Mouse (Mus musculus): Measurements from ENCODE around the gene Camk2d. TPM values are rescaled to one million over a fixed set of nuclear protein-coding genes. Genes with fewer than 3 reads are reported as not detected.

Gene Camk2d
- total and polyA plus RNA-seq, 3 experiments, result 0.07 to 0.35 TPM; not detected in 1

DNA sequence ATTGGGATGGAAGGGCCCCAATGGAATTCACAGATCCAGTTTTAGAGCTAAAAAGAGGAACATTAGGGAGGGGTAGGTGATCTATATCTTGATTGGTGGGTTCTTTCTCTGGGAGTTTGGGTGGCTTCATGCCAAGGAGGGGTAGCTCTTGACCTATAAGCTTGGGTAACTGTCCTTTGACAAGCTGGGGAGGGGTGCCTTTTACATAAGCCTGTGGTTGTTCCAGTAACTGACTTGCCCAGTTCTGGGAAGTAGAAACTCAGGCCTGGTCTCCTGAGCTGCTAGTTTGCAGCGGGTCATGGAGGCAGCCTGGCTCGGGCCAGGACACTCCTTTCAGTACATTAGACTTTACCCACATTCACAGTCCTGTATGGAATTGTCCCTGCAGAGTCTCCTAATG is 26.4 kb downstream of the Camk2d start:
- Histone ChIP-seq H3K36me3 (ENCODE audit: control insufficient read depth in 1 of 2, insufficient read depth in 2 of 2, low read length in 2 of 2) (no peaks in the 10 kb centered on the region), H3K4me3 (ENCODE audit: control insufficient read depth in 1 of 2, insufficient read depth in 1 of 2, low read depth in 2 of 2, low read length in 2 of 2) (no peak overlapping the region), H3K27me3 (ENCODE audit: control insufficient read depth in 1 of 2, insufficient read depth in 2 of 2, low read length in 2 of 2) (no peaks in the 10 kb centered on the region), H3K79me2 (ENCODE audit: control insufficient read depth, insufficient read depth, low read length, poor library complexity) (no peaks in the 10 kb centered on the region), H3K9me3 (replicated peaks; ENCODE audit: insufficient read depth, low read length) (no peaks in the 10 kb centered on the region), H3K4me1 (ENCODE audit: control insufficient read depth in 1 of 2, insufficient read depth in 2 of 2, low read length in 2 of 2) (no peaks in the 10 kb centered on the region), H3K9ac (ENCODE audit: control insufficient read depth, low read depth, low read length, poor library complexity, severe bottlenecking) (no peak overlapping the region), H3K27ac (ENCODE audit: control insufficient read depth, low read depth, low read length) (no peak overlapping the region)
- TF ChIP-seq RCOR1 (IDR thresholded peaks at IDR 0.05; ENCODE audit: low read depth, low read length) (no peak), MXI1 (IDR thresholded peaks at IDR 0.05; ENCODE audit: low read depth, low read length) (no peak), BHLHE40 (IDR thresholded peaks at IDR 0.05; ENCODE audit: borderline replicate concordance, low read depth, low read length) (no peak), NRF1 (IDR thresholded peaks at IDR 0.05; ENCODE audit: insufficient read depth, low read depth, low read length, poor library complexity, severe bottlenecking) (no peak)
- DNase-seq (ENCODE audit: low read depth, low spot score), result no peak

DNA sequence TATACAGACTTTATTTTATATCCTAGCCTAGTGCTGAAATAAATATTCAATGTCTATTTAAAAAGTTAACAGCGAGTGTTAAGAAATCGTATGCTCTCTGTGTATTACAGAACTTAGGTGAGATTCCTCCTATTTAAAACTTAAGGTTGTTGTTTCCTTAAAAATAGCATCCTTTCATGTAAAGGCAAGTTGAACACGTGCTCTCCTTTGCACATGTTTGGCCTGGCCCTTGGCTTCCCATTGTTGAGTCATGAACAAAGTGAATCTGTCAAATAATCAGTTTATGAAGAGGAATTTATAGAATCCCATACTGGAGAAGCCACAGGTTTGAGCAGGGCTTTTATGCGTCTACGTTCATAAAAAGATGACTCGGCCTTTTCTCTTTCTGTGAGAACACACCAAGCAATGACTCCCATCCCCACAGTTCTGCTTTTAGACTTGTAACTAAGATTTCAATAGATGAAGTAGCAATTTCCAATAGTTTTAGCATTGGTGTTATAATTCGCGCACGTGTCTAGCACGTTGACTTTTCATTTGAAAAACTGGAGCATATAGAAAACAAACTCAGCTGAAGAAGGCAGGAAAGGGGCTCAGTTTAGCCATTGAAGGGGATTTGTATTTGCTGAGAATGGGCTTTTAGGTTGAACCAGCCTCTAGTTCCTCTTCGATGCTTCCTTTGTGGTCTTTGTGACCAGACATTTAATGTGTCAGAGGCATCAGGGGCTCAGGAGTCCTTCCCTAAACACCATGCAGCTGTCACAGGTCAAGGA is 29.1 kb downstream of the Camk2d start:
- no peaks in the 10 kb centered on the region for H3K9me3 ChIP-seq (replicated peaks; ENCODE audit: insufficient read depth, low read length)
- no peak overlapping the region for H3K4me3 ChIP-seq (ENCODE audit: control insufficient read depth in 1 of 2, insufficient read depth in 1 of 2, low read depth in 2 of 2, low read length in 2 of 2)
- H3K27me3 ChIP-seq (ENCODE audit: control insufficient read depth in 1 of 2, insufficient read depth in 2 of 2, low read length in 2 of 2), result no peaks in the 10 kb centered on the region
- TF ChIP-seq POLR2AphosphoS5 (IDR thresholded peaks at IDR 0.05; ENCODE audit: borderline replicate concordance, low read depth, low read length) (no peak), TAL1 (IDR thresholded peaks at IDR 0.05; ENCODE audit: low read length) (no peak), ETS1 (IDR thresholded peaks at IDR 0.05; ENCODE audit: low read depth, low read length) (no peak), CHD2 (IDR thresholded peaks at IDR 0.05; ENCODE audit: low read length) (no peak), USF1 (IDR thresholded peaks at IDR 0.05; ENCODE audit: low read depth, low read length) (no peak)
- H3K4me1 ChIP-seq (ENCODE audit: control insufficient read depth in 1 of 2, insufficient read depth in 2 of 2, low read length in 2 of 2), result no peaks in the 10 kb centered on the region
- no peaks in the 10 kb centered on the region for H3K79me2 ChIP-seq (ENCODE audit: control insufficient read depth, insufficient read depth, low read length, poor library complexity)
- DNase-seq (ENCODE audit: low read depth, low spot score), result no peak
- H3K27ac ChIP-seq (ENCODE audit: control insufficient read depth, low read depth, low read length), result no peak overlapping the region
- no peaks in the 10 kb centered on the region for H3K36me3 ChIP-seq (ENCODE audit: control insufficient read depth in 1 of 2, insufficient read depth in 2 of 2, low read length in 2 of 2)
- H3K9ac ChIP-seq (ENCODE audit: control insufficient read depth, low read depth, low read length, poor library complexity, severe bottlenecking), result no peak overlapping the region

DNA sequence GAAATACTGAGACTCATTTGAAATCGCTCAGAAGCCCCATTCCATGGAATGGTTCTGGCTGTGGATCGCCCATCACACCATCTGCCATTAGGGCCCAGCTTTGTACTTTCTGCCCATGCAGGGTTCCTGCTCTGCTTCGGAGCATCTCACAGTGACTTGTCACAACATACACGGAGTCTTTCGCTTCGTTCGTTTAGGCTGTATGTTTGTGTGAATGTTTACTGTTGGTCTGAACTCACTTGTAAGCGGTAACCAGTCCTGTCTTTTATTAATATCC is 29.6 kb downstream of the Camk2d start:
- H3K4me1 ChIP-seq (ENCODE audit: control insufficient read depth in 1 of 2, insufficient read depth in 2 of 2, low read length in 2 of 2), result no peaks in the 10 kb centered on the region
- TF ChIP-seq MXI1 (IDR thresholded peaks at IDR 0.05; ENCODE audit: low read depth, low read length), result no peak
- no peak for TF ChIP-seq ZC3H11A (IDR thresholded peaks at IDR 0.05; ENCODE audit: low read depth, low read length)
- TF ChIP-seq SIN3A (IDR thresholded peaks at IDR 0.05; ENCODE audit: low read length), result no peak
- no peak for TF ChIP-seq JUND (IDR thresholded peaks at IDR 0.05; ENCODE audit: low read depth, low read length)
- no peak for TF ChIP-seq TBP (IDR thresholded peaks at IDR 0.05; ENCODE audit: low read depth, low read length)
- no peak overlapping the region for H3K27ac ChIP-seq (ENCODE audit: control insufficient read depth, low read depth, low read length)
- no peaks in the 10 kb centered on the region for H3K79me2 ChIP-seq (ENCODE audit: control insufficient read depth, insufficient read depth, low read length, poor library complexity)
- no peak overlapping the region for H3K4me3 ChIP-seq (ENCODE audit: control insufficient read depth in 1 of 2, insufficient read depth in 1 of 2, low read depth in 2 of 2, low read length in 2 of 2)
- no peaks in the 10 kb centered on the region for H3K27me3 ChIP-seq (ENCODE audit: control insufficient read depth in 1 of 2, insufficient read depth in 2 of 2, low read length in 2 of 2)
- no peaks in the 10 kb centered on the region for H3K9me3 ChIP-seq (replicated peaks; ENCODE audit: insufficient read depth, low read length)
- H3K9ac ChIP-seq (ENCODE audit: control insufficient read depth, low read depth, low read length, poor library complexity, severe bottlenecking), result no peak overlapping the region
- H3K36me3 ChIP-seq (ENCODE audit: control insufficient read depth in 1 of 2, insufficient read depth in 2 of 2, low read length in 2 of 2), result no peaks in the 10 kb centered on the region
- no peak for DNase-seq (ENCODE audit: low read depth, low spot score)

All from MEL (cell line).